Mouse (Mus musculus) ES-Bruce4 (cell line): ENCODE measurements around the gene Mta2.

Source experiments
- CTCF ChIP-seq: IDR thresholded peaks from one replicate; pipeline ENCODE4 v1.8.1; 2011; ENCODE audit warnings: low read depth, low read length
- POLR2A ChIP-seq: IDR thresholded peaks from one replicate; pipeline ENCODE4 v1.8.1; 2011; ENCODE audit warnings: low read length; ENCODE audit not compliant: insufficient read depth

DNA sequence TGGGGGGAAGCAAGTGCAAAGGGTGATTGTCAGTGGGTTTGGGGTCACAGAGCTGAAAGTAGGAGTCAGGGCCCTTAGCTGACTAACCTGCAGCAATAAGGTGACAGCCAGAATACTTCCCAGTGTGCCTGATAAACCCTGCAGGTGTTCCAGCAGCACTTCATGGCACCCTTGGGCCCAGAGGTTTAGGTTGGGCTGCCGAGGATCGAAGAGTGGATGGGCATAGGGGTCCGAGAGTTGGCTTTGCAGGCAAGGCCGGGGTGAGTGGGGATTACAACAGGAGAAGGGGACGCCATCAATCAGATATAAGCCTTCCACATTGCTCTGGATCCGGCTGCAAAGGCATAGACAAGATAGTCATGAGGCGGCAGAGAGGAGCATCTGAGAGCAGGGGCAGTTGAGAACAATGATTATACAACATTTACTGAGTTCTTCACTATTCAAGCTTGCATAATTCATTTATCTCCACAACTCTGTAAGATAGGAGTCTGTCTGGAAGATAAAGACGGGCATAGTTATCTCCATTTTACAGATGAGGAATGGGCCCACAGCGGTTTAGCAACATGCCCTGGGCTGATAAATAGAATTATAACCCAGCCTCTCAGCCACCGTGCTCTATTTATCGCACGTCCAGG is 13.7 kb upstream of the Mta2 start:
- TF ChIP-seq CTCF: no peak
- TF ChIP-seq POLR2A: no peak
